Mouse (Mus musculus) heart, postnatal 14 days (tissue): ENCODE data around the gene Fut11. TPM values are rescaled to one million over a fixed set of nuclear protein-coding genes. Genes with fewer than 3 reads are reported as not detected.

Experiments
- DNase-seq, 2 experiments: peaks; one replicate each; pipeline ENCODE4 v3.0.0; 2021 to 2022
- intact Hi-C: fragments of 180-260 bp; cut with DNase I; formaldehyde crosslinking; loops from one replicate; pipeline ENCODE4 v1.15.1; 2025
- total RNA-seq, 2 experiments: library from RNA; stranded (reverse); gene quantifications; 2 replicates each; pipeline ENCODE4 v1.2.3; 2021

Fut11 gene
- total RNA-seq, 2 experiments from 2014 or later = 8.9 to 10.1 TPM

- DNase-seq = peak; percentile 91 to 92
- intact Hi-C loops = no loop called here
Observed at GRCm38 (mm10) chr14:20707201-20708190, 12.7 kb downstream of the Fut11 start, which contains the start of gene Zswim8. Zswim8 (plus strand) TSS chr14:20707552.

DNA sequence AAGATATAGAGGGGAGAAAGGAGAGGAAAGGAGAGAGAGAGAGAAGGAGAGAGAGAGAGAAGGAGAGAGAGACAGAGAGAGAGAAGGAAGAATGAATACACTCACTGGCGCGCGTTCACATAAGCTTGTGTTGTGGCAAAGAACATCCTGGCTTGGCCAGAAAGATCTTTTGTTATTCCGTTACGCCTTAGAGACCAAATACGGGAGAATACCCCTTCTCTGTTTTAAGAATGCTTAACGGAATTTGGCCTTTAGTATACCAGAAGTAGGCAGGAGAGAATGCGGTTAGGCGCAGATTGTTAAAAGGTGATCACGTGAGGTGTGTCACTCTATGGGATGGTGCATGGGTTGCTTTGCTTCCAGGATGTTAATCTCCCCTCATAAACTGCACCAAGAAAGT is 13.5 kb downstream of the Fut11 start:
- DNase-seq = no peak
- intact Hi-C loops = no loop called here

- DNase-seq = no peak
- intact Hi-C loops = loop anchor here (2.0 kb wide), 1 partner anchor 13 kb away; no protein-coding TSS in a partner anchor
Observed at GRCm38 (mm10) chr14:20713832-20714231, 19.1 kb downstream of the Fut11 start.

GRCm38 (mm10) chr14:20718443-20718842 is 23.7 kb downstream of the Fut11 start:
- DNase-seq = no peak
- intact Hi-C loops = no loop called here

- DNase-seq = no peak
- intact Hi-C loops = loop anchor here (5.0 kb wide), 2 partner anchors 153 to 1113 kb away; no protein-coding TSS in a partner anchor
Observed at GRCm38 (mm10) chr14:20719767-20720166, 25.0 kb downstream of the Fut11 start.

GRCm38 (mm10) chr14:20721371-20721770 is 26.6 kb downstream of the Fut11 start:
- DNase-seq = no peak
- intact Hi-C loops = loop anchor here (5.0 kb wide), 2 partner anchors 151 to 1111 kb away; no protein-coding TSS in a partner anchor

DNA sequence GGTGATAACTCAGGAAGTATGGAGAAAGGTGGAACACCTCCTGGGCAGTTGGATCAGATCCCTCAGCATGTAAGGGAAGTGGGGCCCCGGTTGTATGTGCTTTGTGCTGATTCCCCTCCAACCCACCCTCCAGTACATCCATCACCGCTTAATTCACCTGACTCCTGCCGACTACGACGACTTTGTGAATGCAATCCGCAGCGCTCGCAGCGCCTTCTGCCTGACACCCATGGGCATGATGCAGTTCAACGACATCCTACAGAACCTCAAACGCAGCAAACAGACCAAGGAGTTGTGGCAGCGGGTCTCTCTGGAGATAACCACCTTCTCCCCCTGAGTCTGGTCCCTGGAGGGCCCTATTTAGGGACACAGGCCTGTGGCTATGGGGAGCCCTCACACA is 28.2 kb downstream of the Fut11 start:
- DNase-seq = no peak
- intact Hi-C loops = loop anchor here (5.0 kb wide), 2 partner anchors 149 to 1109 kb away; no protein-coding TSS in a partner anchor

DNA sequence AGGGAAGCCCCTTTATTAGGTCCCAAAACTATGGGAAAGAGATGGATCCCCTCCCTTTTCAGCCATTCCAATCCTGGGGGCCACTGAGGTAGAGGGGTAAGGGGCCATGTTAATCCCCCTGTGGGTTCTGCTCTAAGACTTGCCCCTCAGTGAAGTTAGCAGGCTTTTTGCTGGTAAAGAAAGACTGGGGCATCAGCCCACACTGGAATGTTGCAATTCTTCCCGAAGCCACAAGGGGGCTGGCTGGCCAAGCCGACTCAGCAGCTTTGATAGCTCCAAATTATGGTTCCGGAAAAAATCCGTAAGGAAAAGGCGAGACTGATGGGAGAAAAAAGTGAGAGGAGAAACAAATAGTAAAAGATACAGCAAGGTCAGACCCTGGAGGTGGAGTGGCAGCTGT is 29.3 kb downstream of the Fut11 start:
- intact Hi-C loops = loop anchor here (5.0 kb wide), 2 partner anchors 148 to 1108 kb away; no protein-coding TSS in a partner anchor

DNA sequence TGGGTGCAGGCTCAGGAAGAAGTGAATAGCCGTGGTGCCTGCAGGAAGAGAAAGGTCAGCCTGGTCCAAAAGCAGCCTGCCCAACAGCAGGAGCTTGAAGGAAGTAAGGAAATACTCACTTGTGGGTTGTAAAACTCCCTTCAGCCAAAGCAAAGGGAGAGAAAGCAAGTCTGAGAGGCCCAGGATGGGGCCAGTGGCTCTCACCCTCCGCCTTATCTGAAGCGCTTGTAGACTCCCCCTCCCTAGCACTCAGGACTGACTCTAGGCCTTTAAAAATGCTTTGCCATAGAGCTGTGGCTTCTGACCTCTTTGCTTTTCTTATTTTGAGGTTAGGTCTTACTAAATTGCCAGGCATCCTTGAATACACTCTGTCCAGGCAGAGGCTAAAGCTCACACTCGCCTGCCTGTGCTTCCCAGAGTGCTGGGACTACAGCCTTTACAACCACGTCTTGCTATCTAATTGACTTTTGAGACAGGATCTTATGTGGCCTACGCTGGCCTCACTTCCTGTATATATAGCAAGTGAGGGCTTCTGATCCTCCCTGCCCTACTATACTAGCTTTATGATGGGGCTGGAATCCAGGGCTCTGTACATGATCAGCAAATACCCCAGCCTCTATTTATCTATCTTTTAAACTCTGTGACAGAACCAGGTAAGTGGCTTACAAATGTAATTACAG is 31.0 kb downstream of the Fut11 start:
- intact Hi-C loops = loop anchor here (2.0 kb wide), 1 partner anchor 13 kb away; no protein-coding TSS in a partner anchor
- no peak for DNase-seq

More for the DNA sequence above, 29.3 kb downstream of the Fut11 start:
- DNase-seq = peak; percentile 67 to 82

DNA sequence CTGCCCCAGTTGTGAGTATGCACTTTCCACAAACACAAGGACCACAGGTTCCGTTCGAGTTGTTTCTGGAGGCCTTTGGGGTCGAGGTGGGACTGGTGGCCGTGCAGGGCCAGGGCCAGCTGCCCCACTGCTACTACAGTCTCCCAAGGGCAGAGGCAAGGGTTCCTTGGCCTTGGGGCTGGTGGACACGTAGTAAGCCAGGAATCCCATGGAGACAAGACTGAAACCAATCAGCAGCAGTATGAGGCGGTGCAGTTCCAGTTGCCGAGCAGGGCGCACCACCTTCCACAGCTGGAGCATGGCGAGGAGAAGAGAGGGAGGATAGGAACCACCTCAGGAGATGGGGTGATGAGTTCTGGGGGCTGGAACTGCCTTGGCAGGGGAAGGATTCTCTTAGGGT is 35.1 kb downstream of the Fut11 start:
- intact Hi-C loops = no loop called here
- no peak for DNase-seq

- DNase-seq = no peak
- intact Hi-C loops = no loop called here
Observed at GRCm38 (mm10) chr14:20730853-20731602, 36.3 kb downstream of the Fut11 start.

DNA sequence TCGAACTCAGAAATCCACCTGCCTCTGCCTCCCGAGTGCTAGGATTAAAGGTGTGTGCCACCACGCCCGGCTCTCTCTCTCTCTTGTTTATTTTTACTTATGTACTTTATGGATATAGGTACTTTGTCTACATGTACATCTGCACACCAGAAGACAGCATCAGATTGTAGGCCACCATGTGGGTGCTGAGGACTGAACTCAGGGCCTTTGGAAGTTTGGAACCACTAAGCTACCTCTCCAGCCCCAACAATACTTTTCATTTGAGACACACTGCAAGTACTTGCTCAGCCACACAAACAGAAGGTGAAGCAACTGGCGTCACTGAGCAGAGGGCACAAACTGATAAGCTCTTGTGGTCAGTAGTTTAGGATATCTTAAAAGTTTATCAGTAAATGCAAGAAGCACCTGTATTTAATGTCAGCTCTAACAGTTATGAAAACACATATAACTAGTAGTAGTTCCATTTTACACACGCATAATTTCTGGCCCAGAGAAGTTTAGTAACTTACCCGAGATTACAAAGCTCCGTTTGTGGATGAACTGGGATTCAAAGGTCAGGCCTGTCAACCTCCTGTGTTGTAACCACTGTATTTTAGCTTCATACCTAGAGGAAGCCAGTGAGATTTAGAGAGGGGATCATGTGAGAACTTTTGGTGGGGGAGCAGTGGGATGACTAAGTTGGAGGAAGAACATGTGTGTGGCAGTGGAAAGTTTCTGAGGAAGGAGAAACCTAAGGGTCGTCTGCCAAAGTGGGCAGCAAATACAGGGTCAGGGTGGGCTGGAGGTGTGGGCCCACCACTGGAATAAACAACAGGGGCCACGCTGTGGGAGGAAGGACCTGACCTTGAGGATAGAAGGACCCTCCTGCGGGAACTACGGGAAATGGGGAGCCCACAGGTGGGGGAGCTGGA is 38.5 kb downstream of the Fut11 start:
- intact Hi-C loops = no loop called here
- no peak for DNase-seq

- intact Hi-C loops = no loop called here
- peak; percentile 90 to 91 for DNase-seq
Observed at GRCm38 (mm10) chr14:20733952-20734774, 39.4 kb downstream of the Fut11 start, which contains the start of gene Ndst2. Ndst2 (minus strand) TSS chr14:20734562.

DNA sequence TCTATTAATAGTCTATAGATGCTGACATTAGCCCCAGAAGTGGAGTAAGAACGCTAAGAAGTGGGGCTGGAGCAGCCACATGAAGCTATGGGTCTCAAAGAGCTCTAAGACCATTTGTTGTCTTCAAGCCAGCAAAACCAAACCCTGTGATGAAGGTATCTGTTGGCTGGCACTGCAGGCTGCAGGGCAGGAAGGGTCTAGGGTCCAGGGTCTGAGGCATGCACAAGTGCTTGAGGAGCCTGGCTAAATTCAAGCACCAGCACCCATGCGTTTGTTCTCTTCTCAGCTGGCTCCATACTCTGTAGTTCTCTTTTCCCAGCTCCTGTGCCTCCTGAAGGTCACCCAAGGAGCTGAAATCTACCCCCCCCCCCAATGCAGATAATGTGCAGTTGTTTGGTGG is 40.3 kb downstream of the Fut11 start:
- intact Hi-C loops = no loop called here
- no peak for DNase-seq

DNA sequence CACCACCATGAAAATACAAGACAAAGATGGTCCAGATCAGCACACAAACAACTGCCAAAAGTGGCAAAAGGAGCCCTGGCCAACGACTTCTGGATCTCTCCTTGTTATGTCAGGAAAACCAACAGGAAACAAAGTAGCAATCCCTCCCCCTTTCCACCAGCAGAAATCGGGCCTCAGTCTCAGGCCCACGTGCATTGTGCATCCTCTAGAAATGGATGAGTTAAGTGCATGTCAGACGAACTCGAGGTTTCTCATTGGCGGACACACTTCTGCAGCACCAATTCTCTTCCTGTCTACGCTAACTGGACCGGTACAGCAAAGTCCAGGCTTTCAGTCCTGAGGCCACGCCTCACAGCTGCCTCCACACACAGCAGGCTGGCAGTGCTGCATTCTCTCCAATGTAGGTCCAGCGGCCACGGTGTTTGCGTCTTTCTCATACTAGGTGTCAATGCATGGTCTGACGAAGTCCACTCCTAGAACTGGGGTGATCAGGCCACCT is 41.2 kb downstream of the Fut11 start:
- intact Hi-C loops = no loop called here
- no peak for DNase-seq

DNA sequence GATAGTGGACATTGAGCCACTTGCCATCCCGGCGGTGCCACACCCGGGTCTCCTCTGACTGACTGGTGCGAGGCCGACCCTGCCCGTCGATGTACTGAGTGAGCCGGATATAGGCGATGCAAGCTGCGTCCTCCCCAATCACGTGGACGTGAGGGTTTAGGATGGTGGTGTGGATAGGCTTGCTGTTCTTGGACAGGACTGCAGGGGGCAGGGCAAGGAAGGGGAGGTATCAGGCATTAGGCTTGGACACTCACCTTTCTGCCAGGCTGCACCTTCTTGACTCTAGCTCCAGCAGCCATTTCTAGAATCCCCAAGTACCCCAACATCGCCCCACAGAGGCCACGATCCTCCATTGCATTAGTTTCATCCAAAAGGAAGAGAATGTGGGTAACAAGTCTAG is 42.5 kb downstream of the Fut11 start:
- intact Hi-C loops = no loop called here
- peak; percentile 63 to 70 for DNase-seq

- intact Hi-C loops = loop anchor here (2.0 kb wide), 1 partner anchor 24 kb away; no protein-coding TSS in a partner anchor
- DNase-seq = no peak
Observed at GRCm38 (mm10) chr14:20738511-20738910, 43.7 kb downstream of the Fut11 start.

DNA sequence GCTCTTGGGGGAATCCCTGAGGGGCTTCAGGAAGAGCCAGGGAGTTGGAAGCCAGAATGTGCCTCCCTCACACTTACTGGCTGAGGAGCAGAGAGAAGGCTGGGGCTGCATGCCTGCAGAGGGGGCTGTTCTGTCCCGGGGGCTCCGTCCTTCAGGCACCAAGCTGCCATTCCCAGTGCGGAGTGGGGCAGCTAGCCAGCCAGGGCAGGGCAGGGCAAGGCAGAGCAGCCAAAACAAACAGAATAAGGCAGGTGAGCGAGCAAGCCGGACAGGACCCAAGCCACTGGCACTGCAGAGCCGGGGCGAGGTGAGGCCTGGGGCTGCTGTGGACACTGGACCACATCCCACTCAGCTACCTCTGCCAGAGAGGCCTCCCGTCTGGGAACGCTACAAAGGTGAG is 46.5 kb downstream of the Fut11 start:
- intact Hi-C loops = no loop called here

More for the DNA sequence above, 46.5 kb downstream of the Fut11 start:
- DNase-seq = no peak
